Mouse (Mus musculus) urinary bladder, postnatal 10 days (tissue): ENCODE data around the gene Hook2.

ENCODE experiments used
- DNase-seq: peaks from one replicate; pipeline ENCODE4 v3.0.0; 2022; ENCODE audit warnings: low spot score

The Hook2 gene

DNA sequence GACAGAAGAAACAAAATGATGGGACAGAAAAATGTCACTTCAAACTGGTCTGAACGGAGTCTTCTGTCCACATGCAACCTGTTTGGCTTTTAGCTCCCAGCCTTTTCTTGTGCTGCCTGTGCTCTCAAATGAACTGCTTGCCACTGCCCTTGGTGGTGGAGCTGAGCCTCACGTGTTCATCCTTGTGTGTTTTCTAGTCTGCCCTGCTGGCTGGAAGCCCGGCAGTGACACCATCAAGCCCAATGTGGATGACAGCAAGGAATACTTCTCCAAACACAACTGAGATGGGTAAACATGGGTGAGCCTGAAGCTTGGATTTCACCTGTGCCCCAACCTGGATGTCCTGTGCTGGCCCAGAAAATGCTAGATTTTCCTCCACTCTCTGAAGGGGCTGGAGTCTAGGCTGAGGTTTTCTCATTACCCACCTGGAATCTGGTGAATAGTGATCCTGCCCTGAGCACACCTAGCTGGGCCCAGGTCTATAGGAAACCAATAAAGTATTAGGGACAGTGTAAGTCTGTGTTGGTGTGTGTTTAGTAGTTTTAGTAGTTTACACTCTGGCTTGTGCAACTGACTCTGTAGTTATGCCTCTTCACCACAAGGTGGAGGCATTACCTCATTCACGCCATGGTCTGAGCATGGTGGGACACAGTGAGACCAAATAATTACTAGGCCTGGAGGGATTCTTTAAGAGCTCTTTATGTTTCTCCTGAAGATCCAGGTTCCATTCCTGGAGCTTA, 16.4 kb upstream of the Hook2 start:
- no peak for DNase-seq

DNA sequence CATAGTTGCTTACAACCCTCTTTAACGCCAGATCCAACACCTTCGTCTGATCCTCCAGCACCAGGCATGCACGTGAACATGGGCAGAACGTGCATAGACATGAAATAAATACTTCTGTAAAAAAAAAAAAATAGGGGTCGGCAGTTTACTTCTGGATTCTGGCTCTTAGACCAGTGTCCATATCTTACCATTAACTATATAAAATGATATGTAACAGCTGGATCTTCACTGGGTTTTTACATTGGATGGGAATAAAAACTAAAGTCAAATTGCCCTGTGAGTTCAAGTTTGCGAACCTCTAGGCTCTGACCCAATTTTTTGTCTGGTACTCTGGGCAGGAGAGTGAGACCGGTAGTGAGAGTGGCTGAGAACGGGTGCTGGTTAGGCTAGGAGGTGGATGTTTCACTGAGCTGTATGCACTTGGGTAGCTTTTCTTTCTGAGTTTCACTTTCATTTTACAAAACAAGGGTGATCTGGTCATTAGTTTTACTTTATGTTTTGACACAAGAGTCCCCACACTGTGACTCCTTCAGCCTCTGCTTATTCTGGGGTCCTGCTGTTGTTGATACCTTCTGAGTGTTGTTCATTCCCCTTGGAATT, 15.8 kb upstream of the Hook2 start:
- no peak for DNase-seq

DNA sequence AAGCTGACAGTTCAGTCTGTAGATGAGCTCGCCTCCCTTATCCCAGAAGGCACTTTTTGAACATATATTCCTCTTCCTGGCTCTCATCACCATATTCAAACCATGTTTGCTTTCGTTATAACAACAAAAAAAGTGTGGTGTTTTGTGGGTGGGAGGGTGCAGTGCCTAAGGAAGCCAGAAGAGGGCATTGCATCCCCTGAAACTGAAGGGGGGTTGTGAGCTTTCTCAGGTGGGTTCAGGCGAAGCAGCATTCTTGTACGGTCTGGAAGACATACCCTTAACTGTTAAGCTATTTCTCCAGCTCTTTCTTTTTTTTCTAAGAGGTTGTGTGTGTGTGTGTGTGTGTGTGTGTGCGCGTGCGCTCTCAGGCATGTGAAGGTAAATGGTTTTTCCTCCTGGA, 15.0 kb upstream of the Hook2 start:
- DNase-seq: no peak

DNA sequence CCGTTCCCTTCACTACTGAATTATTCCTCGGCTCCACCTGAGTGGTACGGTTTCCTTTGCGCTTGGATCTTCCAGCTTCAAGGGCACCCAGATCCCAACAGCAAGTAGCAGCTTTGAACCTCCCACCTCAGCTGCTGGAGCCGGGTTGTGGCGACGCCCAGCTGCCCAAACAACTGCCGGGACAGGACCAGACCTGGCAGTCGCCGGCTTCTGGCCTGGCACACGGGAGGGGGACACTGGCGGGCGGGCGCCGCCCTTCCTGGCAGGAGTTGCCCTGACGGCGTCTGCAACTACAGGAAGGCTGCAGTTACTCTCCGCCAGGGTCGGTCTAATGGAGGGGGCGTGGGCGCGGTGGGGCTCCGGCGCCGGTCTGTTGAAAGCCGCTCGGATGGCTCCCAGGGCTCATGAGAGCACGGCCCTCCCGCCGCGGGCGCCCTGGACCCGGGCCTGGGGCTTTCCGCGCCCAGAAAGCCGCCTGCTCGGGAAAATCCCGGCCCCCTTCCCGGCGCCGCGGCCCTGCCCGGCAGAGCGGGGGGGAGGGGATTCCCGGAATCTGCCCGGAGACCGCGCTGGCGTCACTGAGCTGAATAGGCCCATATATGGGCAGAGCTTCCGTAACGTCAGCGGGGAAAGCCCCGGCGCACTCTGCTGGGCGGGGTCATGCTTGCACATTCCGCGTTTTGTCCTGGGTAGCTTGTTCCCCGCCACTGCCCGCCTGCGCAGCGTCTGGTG, 14.2 kb upstream of the Hook2 start:
- DNase-seq: peak; percentile 91

DNA sequence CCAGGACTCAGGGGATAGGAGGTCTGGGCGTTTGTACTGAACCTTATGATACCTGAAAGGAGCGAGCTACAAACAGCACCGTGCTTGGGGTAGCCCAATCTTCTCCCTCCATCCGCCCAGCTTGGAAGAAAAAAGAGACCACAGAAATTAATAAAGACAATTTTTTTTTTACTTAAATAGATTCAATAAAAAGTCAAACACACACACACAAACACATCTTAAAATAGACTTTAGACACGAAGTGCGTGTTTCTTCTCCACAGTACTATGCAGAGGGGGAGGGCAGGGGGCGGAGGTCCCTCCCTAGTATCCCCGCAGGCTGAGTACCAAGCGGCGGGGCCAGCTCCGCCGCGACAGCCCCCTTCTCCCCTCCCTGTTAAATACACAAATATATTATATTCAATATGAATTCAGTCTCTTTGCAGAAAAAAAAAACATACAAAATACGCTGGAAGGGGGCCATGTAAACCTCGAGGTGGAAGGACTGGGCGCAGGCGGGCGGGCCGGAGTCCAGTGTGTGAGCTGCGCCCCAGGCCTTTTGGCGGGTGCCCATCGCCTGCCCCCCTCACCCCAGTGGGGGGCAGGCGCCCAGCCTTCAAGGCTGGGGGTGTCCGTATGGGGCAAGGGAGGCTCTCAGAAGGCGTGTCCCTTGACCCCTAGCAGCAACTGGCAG, 13.5 kb upstream of the Hook2 start:
- DNase-seq: no peak

DNA sequence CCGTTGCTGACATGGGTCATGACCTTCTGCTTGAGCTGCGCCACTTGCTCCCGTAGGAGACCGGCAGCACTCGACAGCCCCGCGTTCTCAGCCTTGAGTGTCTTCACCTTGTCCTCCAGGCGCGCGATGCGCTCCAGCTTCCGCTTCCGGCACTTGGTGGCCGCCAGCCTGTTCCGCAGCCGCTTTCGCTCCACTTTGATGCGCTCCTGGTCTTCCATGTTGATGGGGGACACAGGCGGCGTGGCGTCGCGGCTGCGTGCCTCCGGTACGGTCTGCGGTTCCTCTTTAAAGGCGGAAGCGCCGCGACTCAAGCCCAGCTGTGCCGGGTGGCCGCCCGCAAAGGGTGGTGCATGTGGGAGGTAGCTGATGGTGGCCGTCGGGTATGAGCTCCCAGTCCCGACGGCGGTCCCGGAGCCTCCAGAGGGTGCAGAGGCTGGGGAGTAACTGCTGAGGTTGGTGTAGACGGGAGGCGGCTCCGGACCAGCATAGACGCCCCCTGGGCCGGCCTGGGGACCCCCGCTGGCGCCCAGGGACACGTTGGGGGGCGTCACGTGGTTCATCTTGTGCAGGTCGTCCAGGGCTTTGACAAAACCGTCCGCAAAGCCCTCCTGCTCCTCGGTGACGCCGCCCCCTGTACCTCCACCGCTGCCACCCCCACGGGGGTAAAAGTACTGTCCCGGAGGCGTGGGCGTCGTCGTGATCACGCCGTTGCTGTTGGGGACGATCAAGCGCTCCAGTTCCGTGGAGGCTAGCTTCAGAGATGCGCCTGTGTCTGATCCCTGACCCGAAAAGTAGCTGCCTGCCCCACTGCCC, 12.8 kb upstream of the Hook2 start:
- DNase-seq: no peak

DNA sequence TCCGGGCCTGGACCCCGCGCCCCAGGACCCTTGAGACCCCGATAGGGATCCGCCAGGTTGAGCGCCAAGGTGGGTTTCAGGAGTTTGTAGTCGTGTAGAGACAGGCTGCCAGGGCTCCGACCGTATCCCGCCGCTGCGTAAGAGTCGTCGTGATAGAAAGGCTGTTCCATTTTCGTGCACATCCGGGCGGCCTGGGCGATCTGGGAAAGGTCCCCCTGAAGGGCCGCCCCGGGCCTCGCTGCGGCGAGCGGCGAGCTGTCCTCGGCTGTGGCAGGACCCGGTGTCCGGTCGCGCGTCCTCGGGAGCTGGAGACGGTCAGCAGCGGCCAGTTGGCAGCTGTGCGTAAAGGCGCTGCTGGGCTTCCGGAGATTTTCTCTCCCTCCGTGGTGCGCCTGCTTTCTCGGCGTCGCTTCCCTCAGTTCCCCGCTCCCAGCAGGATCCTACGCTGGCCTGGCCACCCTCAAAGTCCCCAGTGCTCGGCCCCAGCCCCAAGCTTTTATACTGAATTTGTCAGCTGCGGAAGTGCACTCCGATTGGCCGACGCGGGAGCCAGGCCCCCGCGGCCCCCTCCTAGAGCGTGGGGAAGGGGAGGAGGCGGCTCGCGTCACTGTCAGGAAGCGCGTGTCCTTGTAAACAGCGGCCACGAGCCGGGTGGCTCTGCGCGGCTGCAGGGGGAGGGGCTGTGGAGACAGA, 12.0 kb upstream of the Hook2 start, which contains the start of gene Junb:
Gene Junb, minus strand, starts transcription at position 471 of the 693 bp plus-strand sequence.
- peak; percentile 89 for DNase-seq

DNA sequence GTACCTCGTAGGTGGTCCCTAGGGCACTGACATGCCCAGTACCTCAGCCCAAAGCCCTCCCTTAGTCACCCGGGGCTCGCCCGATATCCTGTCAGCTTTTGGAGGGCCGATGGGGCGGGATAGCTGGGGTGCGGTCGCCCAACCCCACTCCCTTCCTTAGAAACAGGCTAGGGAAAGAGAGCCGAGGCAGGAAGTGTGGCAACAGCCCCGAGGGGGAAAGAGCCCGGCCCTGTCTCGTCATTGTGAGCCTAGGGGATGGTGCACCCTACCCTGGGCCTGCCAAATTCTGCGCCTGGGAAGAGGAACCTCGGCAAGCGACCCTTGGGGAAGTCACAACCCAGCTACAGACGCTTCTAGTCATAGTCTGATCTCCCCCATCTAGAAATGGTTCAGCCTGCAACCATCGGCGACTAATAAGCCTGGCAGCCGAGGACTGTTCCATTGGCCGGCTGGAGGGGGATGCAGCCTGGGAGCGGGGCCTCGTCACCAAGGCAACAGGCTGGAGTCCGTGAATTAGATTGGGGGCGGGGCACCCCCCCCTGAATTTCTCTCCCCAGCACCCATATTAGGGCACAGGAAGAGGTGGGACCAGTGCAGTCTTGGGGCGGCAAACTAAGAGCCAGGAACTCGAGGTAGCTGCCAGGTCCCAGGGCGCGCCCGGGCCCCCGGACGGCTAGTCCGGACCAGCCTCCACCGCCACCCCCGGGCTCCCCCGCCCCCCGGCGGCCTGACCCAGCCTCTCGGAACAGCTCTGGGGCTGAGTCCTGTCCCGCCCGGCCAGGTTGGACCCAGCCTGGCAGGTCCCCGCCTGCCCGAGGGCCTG, 10.6 kb upstream of the Hook2 start:
- DNase-seq: peak; percentile 85

DNA sequence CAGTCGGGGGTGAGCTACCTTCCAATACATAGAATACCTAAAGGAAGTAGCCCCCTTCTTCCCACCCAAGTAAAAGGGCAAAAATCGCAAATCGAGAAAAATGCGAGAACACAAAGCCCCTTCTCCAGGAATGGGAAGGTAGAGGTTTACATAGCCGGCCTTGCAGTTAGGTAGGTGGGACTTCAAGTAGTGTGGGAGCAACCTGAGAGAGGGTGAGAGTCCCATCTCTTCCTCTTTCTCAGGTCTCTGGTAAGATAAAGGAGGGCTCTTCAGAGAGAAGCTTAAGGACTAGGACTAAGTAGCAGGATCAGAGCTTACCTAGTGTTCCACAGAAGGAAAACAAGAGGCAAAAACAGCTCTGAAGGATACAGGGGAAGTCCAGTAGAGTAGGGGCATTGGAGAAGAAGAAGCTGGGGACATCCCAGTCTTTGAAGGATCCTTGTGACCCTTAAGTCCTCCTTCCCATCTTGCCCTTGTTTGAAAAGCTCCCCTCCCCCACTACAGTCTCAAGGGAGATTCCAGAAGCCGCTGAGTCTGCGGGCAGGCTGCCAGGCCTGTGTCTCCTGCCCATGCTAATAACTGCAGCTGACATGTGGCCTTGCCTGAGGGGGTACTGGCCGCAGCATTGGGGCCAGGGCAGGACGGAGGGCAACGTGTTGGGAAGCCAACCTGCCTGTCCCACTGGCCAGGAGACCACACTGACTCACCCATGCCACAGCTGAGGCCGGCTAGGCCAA, 9.6 kb upstream of the Hook2 start:
- DNase-seq: peak; percentile 57

DNA sequence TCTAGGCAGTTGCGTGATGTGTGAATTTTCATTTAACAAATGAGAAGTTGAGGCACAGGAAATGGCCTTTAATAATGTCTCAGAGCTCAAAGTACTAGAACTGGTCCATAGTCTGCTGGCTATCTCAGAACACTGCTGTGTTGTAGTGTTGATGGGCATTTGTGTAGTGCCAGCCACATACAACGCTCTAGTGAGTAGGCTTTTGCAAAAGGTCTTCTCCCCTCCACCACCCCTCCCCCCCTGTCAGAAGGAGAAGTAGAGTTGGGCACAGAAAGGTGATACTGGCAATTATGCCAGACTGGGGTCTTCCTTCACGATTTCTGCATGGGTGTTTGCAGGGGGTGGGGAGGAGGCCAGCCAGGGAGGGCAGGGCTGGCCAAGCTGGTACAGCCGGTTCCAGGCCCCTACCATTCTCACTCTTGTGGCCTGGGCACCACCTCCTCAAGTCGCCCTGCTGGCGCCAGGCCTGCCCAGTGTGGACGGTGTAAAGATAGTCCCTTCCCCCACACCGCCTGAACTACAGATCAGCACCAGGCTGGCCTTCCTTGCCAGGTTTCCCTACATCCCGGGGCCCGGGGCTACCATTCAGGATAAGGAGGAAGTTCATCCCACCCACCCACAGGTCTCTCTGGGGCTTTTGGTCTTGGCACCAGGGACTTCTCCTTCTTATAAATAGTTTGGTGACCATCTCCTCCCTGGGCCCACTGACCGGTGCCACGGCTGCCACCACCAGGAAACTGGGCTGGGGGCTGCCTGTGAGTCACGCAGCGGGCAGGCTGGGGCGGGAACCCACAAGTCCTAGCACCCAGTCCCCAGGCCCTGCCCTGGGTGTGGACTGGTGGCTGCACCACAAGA, 8.5 kb upstream of the Hook2 start:
- no peak for DNase-seq

DNA sequence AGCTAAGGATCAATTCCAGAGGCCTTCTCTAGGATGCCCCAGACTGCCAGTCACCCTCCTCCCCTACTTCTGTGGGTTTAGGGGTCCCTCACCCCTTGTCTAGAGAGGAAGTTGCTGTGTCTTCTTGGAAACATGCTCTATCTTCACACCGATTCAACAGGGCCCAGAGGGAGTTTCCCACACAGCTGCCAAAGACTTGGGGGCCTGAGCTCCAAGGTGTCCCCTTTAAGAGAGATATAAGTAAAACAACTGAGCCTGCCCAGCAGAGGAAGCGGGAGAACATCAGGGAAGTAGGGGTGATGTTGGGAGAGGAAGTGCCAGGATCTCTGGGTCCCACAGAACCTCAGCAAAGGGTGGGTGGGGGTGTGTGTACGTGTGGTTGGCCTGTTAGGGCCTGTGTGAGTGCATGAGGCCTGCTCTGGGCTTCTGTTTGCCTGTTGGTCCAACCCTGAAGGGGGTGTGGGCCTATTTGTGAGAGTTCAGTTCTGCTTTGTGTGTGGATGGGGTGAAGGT, 7.8 kb upstream of the Hook2 start:
- no peak for DNase-seq

DNA sequence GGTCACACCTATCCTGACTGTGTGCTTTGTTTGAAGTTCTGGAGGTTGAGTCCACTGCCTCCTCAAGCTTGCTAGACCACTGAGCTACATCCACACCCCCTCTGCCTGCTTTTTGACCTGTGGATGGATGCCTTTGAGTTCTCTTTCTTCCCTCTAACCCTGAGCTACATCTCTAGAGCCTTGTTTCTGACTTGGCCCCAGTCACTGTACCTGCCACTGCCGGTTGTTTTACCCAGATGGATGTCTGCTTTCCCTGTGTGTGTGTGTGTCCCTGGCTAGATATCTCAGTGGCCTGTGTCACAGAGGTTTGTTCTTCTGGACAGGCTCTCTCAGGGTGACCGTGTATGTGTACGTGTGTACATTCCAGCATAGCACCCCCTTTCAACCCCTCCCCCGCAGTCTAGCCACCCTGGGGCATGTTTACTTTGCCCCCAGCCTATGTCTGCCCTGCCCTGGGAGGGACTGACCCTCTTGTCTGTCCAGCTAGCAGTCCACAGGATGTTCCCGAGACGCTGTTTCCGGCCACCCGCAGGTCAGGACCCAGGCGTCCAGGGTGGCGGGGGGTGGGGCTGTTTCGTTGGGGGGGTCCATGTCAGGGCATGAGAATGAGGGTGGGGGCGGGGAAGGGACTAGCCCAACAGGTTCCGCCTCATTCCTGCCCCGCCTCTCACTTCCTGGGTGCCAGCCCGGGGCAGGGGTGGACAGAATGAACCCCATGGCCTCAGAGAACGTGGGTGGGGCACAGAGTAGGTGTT, 5.9 kb upstream of the Hook2 start:
- DNase-seq: no peak

DNA sequence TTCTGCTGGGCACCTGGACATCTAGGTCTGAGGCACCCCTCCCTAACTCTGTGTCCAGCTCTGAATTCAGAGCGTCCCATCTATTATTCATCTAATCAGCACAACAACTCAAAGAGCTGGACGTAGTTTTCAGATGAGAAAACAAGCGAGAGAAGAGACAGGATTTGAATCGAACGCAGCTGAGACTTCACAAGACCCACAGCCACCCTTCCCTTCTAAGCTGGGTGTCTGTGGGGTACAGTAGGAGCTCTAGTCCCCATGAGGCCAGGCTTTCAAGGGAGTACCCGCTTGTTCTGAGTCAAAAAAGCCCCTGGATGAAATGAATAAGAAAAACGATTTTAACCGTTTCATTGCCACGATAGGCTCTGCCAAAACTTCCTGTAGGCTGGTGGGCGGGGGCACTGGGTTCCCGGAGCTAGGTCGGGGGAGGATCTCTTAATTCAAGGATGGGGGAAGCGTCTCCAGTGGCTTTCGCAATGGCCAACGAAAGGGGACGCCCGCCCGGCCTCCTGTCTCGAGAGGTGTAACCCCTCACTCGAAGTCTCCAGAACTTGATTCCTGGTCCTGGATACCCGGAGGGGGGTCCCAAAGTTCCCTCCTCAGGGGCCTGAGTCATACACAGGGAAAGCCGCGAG, 5.2 kb upstream of the Hook2 start:
- no peak for DNase-seq

DNA sequence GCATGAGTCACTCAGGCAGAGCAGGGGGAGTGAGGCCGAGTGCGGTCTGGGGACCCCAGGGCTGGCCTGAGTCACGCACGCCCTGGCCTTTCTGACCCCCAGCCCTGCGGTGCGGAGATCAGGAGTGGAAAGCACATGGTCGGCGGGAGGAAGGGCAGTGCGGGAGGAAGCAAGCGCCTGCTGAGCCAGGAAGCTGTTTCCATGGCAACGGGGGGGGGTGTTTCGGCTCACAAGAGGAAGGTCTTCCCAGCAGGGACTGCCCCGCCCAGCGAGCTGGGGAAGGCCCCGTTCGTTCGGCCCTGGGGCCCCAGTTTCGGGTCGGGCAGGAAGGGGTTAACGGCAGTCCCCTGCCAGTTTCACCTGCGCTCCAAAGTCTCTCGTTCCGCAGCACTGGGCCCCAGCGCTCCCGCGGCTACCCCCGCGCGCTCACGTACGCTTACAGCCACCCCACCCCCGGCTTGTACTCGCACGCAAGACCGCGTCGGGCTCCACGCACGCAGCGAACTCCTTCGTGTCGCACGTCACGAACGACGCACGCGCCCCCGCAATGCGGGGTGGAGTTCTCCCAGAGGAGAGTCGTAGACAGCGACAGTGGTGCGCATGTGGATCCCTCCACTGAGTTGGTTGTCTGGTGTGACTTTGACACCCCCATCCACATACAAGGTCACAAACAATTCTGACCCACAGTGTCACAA, 4.6 kb upstream of the Hook2 start:
- peak; percentile 61 for DNase-seq

DNA sequence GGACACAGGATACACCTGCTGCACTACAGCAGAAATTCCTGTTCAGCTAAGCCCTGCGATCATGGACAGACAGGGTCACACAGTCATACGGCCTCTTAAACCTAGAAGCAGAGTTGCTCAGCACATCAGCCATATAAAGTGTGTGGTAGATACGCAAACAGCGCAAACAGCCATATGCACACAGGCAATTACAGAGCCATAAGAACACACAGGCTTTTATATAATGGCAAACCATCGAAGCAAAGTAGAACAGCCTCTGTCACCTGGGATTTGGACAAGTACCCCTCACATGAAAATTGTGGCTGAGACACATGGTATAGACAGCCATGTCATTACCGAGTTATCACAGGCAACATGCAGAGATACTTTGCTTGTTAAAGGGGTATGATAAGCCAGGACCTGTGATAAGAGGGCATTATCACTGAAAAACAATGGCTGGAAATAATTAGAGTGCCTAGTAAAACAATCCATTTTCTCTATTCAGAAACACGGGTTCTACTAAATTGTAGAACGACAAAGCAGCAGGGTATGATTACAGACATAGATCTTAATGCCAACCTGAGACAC, 3.9 kb upstream of the Hook2 start:
- DNase-seq: no peak

DNA sequence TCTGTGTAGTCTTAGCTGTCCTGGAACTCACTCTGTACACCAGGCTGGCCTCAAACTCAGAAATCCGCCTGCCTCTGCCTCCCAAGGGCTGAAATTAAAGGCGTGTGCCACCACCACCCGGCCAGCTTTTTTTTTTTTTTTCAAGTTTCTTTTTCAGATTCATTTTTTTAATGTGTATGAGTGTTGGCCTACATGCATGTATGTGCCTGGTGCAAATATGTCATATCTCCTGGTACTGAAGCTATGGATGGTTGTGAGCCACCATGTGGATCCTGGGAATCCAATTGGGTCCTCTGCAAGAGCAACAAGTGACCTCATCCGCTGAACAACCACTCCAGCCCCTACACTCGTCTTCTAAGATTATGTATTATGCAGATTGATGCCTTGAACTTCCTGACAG, 3.0 kb upstream of the Hook2 start:
- DNase-seq: no peak
